Mouse (Mus musculus) liver, embryonic 14.5 days (tissue): Measurements from ENCODE around the gene Rubcn.

Experiments used
- CTCF ChIP-seq: IDR thresholded peaks from 2 replicates; pipeline ENCODE4 v1.5.1; 2016; ENCODE audit warnings: antibody characterized with exemption, low read depth, control low read depth
- EP300 ChIP-seq: IDR thresholded peaks from 2 replicates; pipeline ENCODE4 v1.6.1; 2016; ENCODE audit warnings: antibody characterized with exemption, low read depth

DNA sequence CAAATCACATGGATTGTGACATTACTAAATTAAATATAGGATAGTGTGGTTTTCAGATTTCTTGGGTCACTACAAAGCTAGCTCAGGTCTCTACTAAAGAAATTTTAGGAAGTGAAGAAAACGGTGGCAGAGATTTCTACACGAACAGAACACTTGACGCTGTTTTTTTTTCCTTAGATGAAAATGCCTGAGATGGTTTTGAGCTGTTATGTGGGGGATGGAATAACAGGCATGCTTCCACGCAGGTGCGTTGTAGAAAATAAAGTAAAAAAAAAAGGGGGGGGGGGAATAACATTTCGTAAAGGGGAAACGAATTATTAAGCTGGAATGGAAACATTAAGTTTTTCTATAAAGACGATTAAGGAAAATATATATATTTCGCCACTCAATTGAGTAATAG is 735 bp downstream of the Rubcn start:
- no peak for TF ChIP-seq CTCF
- no peak for TF ChIP-seq EP300
